Mouse (Mus musculus): ENCODE measurements around the gene Lama2. TPM values are rescaled to one million over a fixed set of nuclear protein-coding genes. Genes with fewer than 3 reads are reported as not detected.

Lama2 gene
- polyA plus RNA-seq, 2 experiments, result 14.6 to 20.5 TPM

DNA sequence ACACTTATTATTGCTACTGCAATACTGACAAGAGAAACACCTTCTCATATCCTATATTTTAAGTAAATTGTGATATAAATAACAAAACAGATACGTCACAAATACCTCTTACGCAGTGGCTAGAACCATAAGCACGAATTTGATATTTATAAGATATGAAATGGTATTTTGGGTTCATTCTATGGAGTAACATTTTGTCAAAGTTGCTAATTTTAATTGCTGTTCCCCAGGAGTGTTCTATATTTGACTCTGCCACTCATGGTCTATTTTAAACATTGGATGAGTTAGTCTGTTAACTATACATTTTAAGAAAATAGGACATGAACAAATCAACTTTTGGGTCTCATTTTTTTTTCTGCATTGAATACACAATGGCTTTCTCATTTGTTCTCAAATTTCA is 469.3 kb downstream of the Lama2 start:
- H3K4me3 ChIP-seq (replicated peaks; ENCODE audit: low read length), result no peak overlapping the region
- H3K36me3 ChIP-seq (ENCODE audit: control insufficient read depth, insufficient read depth, low read length), result no peaks in the 10 kb centered on the region
- H3K27me3 ChIP-seq (ENCODE audit: control insufficient read depth, insufficient read depth, low read length), result no peaks in the 10 kb centered on the region
- WGBS, result 87% methylated on average over 3 of the region's 3 CpGs
- DNase-seq (ENCODE audit: low spot score) (no peak), ATAC-seq (ENCODE audit: low FRiP score, low read depth) (no peak)
- H3K4me2 ChIP-seq (replicated peaks; ENCODE audit: low read depth, low read length, severe bottlenecking), result no peak overlapping the region
- H3K9ac ChIP-seq (ENCODE audit: low read depth, low read length, severe bottlenecking), result no peak overlapping the region
- no peak for TF ChIP-seq POLR2A (IDR thresholded peaks at IDR 0.05; ENCODE audit: borderline replicate concordance, extremely low read depth, insufficient read depth, insufficient read length)
- H3K9me3 ChIP-seq (ENCODE audit: control insufficient read depth, low read length), result no peaks in the 10 kb centered on the region
- H3K27ac ChIP-seq (replicated peaks; ENCODE audit: low read depth, low read length), result no peak overlapping the region
- H3K4me1 ChIP-seq (ENCODE audit: control insufficient read depth, insufficient read depth, low read length), result no peaks in the 10 kb centered on the region

DNA sequence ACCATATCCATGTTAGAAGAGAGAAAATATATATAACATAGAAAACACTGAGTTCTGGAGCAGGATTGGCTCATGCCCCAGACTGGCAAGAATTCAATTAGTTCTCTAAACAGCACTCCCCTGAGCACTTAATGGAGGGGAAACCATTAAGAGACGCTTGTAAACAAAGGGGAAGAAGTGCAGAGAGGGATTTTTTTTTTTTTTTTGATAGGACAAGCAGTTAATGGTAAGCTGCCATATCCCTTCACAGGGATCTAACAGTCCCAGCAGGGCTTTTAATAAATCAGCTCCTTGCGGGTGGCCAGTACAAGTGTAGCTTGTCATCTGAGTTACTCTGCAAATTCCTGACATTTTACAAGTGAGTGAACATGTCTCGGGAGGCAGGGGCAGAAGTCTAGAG is 479.1 kb downstream of the Lama2 start:
- Histone ChIP-seq H3K9ac (ENCODE audit: low read depth, low read length, severe bottlenecking) (no peak overlapping the region), H3K4me2 (replicated peaks; ENCODE audit: low read depth, low read length, severe bottlenecking) (no peak overlapping the region), H3K4me1 (ENCODE audit: control insufficient read depth, insufficient read depth, low read length) (no peaks in the 10 kb centered on the region), H3K9me3 (ENCODE audit: control insufficient read depth, low read length) (no peaks in the 10 kb centered on the region), H3K27me3 (ENCODE audit: control insufficient read depth, insufficient read depth, low read length) (no peaks in the 10 kb centered on the region), H3K4me3 (replicated peaks; ENCODE audit: low read length) (no peak overlapping the region), H3K36me3 (ENCODE audit: control insufficient read depth, insufficient read depth, low read length) (no peaks in the 10 kb centered on the region), H3K27ac (replicated peaks; ENCODE audit: low read depth, low read length) (no peak overlapping the region)
- DNase-seq (ENCODE audit: low spot score), result peak; percentile 15
- ATAC-seq (ENCODE audit: low FRiP score, low read depth), result no peak
- WGBS, result 7% methylated on average over 3 of the region's 3 CpGs
- TF ChIP-seq POLR2A (IDR thresholded peaks at IDR 0.05; ENCODE audit: borderline replicate concordance, extremely low read depth, insufficient read depth, insufficient read length), result no peak

DNA sequence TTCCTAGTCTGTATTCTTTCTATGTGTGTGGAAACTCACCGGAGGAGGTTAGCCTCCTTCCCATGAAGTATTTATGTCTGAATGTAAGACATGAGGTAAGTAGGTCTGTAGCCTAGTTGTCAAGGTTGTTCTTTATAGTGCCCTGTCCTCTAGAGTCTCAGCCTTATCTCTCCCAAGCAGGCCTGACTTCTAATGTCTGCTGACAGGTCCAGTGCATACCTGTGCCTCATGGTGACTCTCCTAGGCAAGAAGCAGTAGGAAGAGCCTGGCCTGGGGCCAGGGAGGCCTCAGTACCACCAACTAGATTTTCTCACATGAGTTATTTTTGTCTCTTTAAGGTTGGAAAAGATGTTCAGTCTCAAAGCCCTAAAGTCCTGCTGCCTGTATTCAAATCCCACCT is 483.8 kb downstream of the Lama2 start:
- TF ChIP-seq POLR2A (IDR thresholded peaks at IDR 0.05; ENCODE audit: borderline replicate concordance, extremely low read depth, insufficient read depth, insufficient read length), result no peak
- no peak overlapping the region for H3K27ac ChIP-seq (replicated peaks; ENCODE audit: low read depth, low read length)
- H3K9me3 ChIP-seq (ENCODE audit: control insufficient read depth, low read length), result no peaks in the 10 kb centered on the region
- no peaks in the 10 kb centered on the region for H3K36me3 ChIP-seq (ENCODE audit: control insufficient read depth, insufficient read depth, low read length)
- no peak for DNase-seq (ENCODE audit: low spot score)
- no peak for ATAC-seq (ENCODE audit: low FRiP score, low read depth)
- WGBS, result 89% methylated on average over 1 of the region's 1 CpGs
- H3K4me2 ChIP-seq (replicated peaks; ENCODE audit: low read depth, low read length, severe bottlenecking), result no peak overlapping the region
- no peak overlapping the region for H3K4me3 ChIP-seq (replicated peaks; ENCODE audit: low read length)
- H3K27me3 ChIP-seq (ENCODE audit: control insufficient read depth, insufficient read depth, low read length), result no peaks in the 10 kb centered on the region
- H3K9ac ChIP-seq (ENCODE audit: low read depth, low read length, severe bottlenecking), result no peak overlapping the region
- H3K4me1 ChIP-seq (ENCODE audit: control insufficient read depth, insufficient read depth, low read length), result peaks cover 4% of the 10 kb centered on the region; the same call in 1 of the 2 replicates

DNA sequence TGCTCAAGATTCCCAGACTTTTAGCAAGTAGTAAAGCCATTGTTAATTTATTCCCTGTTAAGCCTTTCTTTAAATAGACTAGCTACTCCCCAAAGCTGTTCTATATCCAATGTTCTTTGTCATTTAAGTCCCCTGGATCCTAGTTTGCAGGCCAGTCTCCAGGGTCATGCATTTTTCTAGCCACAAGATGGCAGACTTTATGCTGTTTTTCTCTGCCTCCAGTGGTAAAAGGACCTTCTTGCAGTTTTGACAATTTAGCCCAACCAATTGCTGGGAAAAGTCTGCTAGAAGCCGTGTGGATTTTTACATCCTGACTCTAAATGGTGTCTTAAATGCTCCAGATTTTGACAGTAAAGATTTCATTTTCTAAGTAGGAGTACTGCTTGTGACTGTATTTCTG is 486.4 kb downstream of the Lama2 start:
- H3K9ac ChIP-seq (ENCODE audit: low read depth, low read length, severe bottlenecking), result no peak overlapping the region
- WGBS, result 5% methylated on average over 1 of the region's 1 CpGs
- no peaks in the 10 kb centered on the region for H3K9me3 ChIP-seq (ENCODE audit: control insufficient read depth, low read length)
- H3K36me3 ChIP-seq (ENCODE audit: control insufficient read depth, insufficient read depth, low read length), result no peaks in the 10 kb centered on the region
- H3K27me3 ChIP-seq (ENCODE audit: control insufficient read depth, insufficient read depth, low read length), result no peaks in the 10 kb centered on the region
- no peak overlapping the region for H3K4me2 ChIP-seq (replicated peaks; ENCODE audit: low read depth, low read length, severe bottlenecking)
- ATAC-seq (ENCODE audit: low FRiP score, low read depth) (peak; percentile 68; the same call in 1 of the 2 replicates), DNase-seq (ENCODE audit: low spot score) (peak; percentile 65)
- H3K27ac ChIP-seq (replicated peaks; ENCODE audit: low read depth, low read length), result no peak overlapping the region
- H3K4me1 ChIP-seq (ENCODE audit: control insufficient read depth, insufficient read depth, low read length), result peaks cover 4% of the 10 kb centered on the region; the same call in 1 of the 2 replicates
- no peak for TF ChIP-seq POLR2A (IDR thresholded peaks at IDR 0.05; ENCODE audit: borderline replicate concordance, extremely low read depth, insufficient read depth, insufficient read length)
- H3K4me3 ChIP-seq (replicated peaks; ENCODE audit: low read length), result no peak overlapping the region

DNA sequence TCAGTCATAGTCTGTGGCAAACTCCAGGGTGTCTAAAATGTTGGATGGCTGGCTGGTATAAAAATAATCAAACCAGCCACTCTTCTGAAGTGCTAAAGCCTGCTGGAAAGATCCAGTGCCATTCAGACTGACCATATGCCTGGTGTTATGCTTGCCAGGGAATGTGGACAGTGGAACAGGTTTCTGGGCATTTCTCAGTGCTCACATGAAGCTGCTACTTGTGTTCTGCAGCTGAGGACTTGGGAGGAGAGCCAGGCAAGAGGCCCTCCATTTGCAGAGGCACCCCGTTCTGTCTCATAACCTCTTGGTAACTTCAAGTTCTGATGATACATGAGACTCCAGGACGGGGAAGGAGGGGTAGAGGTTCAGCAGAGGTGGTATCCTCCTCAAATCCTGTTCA is 492.1 kb downstream of the Lama2 start:
- ATAC-seq (ENCODE audit: low FRiP score, low read depth) (no peak), DNase-seq (ENCODE audit: low spot score) (no peak)
- no peak overlapping the region for H3K4me2 ChIP-seq (replicated peaks; ENCODE audit: low read depth, low read length, severe bottlenecking)
- 84% methylated on average over 2 of the region's 2 CpGs for WGBS
- H3K9ac ChIP-seq (ENCODE audit: low read depth, low read length, severe bottlenecking), result no peak overlapping the region
- no peak overlapping the region for H3K27ac ChIP-seq (replicated peaks; ENCODE audit: low read depth, low read length)
- TF ChIP-seq POLR2A (IDR thresholded peaks at IDR 0.05; ENCODE audit: borderline replicate concordance, extremely low read depth, insufficient read depth, insufficient read length), result no peak
- H3K27me3 ChIP-seq (ENCODE audit: control insufficient read depth, insufficient read depth, low read length), result no peaks in the 10 kb centered on the region
- H3K4me3 ChIP-seq (replicated peaks; ENCODE audit: low read length), result no peak overlapping the region
- no peaks in the 10 kb centered on the region for H3K9me3 ChIP-seq (ENCODE audit: control insufficient read depth, low read length)
- no peaks in the 10 kb centered on the region for H3K4me1 ChIP-seq (ENCODE audit: control insufficient read depth, insufficient read depth, low read length)
- no peaks in the 10 kb centered on the region for H3K36me3 ChIP-seq (ENCODE audit: control insufficient read depth, insufficient read depth, low read length)

DNA sequence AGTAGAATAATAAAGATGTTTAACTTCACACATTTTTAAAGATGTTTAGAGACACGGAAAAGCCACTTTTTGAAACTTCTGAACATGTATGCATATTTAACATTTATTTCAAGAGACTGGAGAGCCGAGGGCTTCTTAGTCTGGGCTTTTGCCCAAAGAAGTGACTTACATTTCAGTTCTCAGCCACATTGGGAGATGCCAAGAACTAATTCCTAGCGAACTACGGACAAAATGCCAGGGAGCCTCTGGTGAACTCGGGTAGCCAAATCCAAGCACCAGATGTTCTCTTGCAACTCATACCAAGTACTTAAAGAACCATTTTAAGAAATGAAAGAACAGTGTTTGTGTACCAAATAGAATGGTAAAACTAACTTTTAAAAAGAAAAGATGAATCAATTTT is 495.8 kb downstream of the Lama2 start:
- no peak for ATAC-seq (ENCODE audit: low FRiP score, low read depth)
- H3K27me3 ChIP-seq (ENCODE audit: control insufficient read depth, insufficient read depth, low read length), result no peaks in the 10 kb centered on the region
- peak; percentile 46 for DNase-seq (ENCODE audit: low spot score)
- no peaks in the 10 kb centered on the region for H3K36me3 ChIP-seq (ENCODE audit: control insufficient read depth, insufficient read depth, low read length)
- no peak overlapping the region for H3K4me2 ChIP-seq (replicated peaks; ENCODE audit: low read depth, low read length, severe bottlenecking)
- no peak overlapping the region for H3K27ac ChIP-seq (replicated peaks; ENCODE audit: low read depth, low read length)
- H3K9me3 ChIP-seq (ENCODE audit: control insufficient read depth, low read length), result no peaks in the 10 kb centered on the region
- WGBS, result 71% methylated on average over 5 of the region's 5 CpGs
- no peaks in the 10 kb centered on the region for H3K4me1 ChIP-seq (ENCODE audit: control insufficient read depth, insufficient read depth, low read length)
- no peak overlapping the region for H3K4me3 ChIP-seq (replicated peaks; ENCODE audit: low read length)
- no peak overlapping the region for H3K9ac ChIP-seq (ENCODE audit: low read depth, low read length, severe bottlenecking)
- TF ChIP-seq POLR2A (IDR thresholded peaks at IDR 0.05; ENCODE audit: borderline replicate concordance, extremely low read depth, insufficient read depth, insufficient read length), result no peak
